Mouse (Mus musculus) left cerebral cortex, adult 2 months (tissue): ENCODE results near the gene 9930022D16Rik. TPM values are rescaled to one million over a fixed set of nuclear protein-coding genes. Genes with fewer than 3 reads are reported as not detected.

ENCODE experiments used
- DNase-seq, 2 experiments: peaks; one replicate each; pipeline ENCODE4 v3.0.0; 2021 to 2022; ENCODE audit warnings: low spot score in 2 of 2, mixed read lengths in 1 of 2; ENCODE audit errors: extremely low spot score in 1 of 2
- H3K27ac ChIP-seq: fragments of 200-600 bp; 2 replicates; pipeline ENCODE4 v1.8.1; 2022
- H3K4me3 ChIP-seq: fragments of 200-600 bp; 2 replicates; pipeline ENCODE4 v1.8.1; 2022
- CTCF ChIP-seq: fragments of 200-600 bp; IDR thresholded peaks from 2 replicates; pipeline ENCODE4 v1.8.1; 2022; ENCODE audit warnings: antibody characterized with exemption, mild to moderate bottlenecking, moderate library complexity
- intact Hi-C: fragments of 180-260 bp; cut with DNase I; formaldehyde crosslinking; loops from one replicate; pipeline ENCODE4 v1.15.1; 2025
- total RNA-seq, 2 experiments: library from RNA; stranded (reverse); gene quantifications; 2 replicates each; pipeline ENCODE4 v1.2.3; 2021

9930022D16Rik gene
- total RNA-seq, 2 experiments from 2014 or later: not detected

DNA sequence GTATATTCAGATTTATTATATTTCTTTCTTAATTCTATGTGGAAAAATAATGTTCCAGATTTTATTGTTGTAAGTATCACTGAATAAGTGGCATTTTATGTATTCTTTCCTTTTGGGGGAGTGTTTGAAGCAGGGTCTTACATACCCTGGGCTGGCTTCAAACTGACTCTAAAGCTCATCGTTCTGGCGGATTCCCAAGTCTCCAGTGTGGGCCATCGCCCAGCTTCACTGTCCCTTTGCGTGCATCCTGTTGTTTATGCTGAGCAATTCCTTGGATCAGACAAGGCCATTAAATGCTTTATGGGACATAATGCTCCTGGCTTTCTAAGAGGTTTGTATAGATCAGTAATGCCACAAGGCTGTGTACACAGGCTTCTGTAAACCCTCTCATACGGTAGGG, 24.7 kb upstream of the 9930022D16Rik start:
- TF ChIP-seq CTCF: no peak

DNA sequence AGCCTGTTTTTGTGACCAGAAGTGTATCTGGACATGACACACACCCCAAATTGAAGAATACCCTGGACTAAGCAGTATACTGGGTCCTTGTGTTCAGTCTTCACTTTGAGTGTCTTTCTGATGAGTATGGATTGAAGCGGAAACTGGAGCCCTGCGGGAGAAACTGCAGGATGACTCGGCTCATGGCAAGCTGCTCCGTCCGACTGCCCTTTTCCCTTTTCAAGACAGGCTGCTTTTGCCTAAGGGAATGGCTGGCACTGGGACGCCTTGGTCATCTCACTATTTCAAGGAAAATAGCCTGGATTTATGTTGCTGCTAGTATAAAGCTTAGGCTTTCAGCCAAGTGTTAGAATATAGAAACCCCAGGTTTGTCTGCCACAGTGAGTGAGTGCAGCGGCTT, 22.5 kb upstream of the 9930022D16Rik start:
- intact Hi-C loops: no loop called here
- no peak for DNase-seq
- no peak overlapping the region for H3K27ac ChIP-seq
- no peak overlapping the region for H3K4me3 ChIP-seq
- TF ChIP-seq CTCF: no peak

More for the DNA sequence above, 24.7 kb upstream of the 9930022D16Rik start:
- Histone ChIP-seq H3K27ac (no peak overlapping the region), H3K4me3 (no peak overlapping the region)
- intact Hi-C loops: no loop called here
- DNase-seq: no peak

DNA sequence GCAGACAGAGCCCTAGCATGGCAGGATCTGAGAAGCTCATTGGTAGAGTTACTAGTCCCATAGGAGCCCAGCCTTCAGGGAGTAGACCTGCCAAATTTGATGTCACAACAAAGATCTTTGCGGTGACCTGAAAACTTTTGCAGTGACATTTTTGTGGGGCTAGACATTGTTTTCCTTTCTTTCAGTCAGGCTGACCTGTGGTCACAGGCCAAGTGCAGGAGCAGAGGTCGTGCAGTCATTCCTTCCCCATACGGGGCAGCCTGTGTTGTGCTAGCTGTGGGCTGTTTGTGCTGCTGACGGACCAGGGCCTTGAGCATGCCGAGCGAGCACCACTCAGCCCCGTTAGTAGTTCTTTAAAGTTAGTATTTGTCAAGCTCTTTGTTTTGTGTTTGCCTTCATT, 22.0 kb upstream of the 9930022D16Rik start:
- Histone ChIP-seq H3K4me3 (no peak overlapping the region), H3K27ac (no peak overlapping the region)
- intact Hi-C loops: no loop called here
- no peak for DNase-seq
- no peak for TF ChIP-seq CTCF

DNA sequence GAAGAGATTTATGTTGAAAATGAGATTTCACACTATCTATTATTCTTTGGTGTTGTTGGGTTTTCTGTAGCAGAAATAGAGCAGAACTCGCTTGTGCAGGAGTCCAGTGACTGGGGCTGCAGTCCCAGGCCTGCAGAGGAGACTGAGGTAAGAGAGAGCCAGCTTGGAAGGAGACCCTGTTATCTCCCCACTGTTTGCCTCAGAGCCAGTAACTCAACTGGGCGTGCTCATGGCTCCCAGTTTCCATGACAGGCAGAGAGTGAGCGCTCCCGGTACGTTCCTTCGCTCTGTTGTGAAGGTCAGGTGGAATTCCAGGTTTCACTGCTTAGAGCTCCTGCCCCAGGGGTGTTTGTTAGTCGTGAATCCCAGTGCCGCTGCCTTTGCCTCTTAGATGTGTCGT, 21.1 kb upstream of the 9930022D16Rik start:
- Histone ChIP-seq H3K4me3 (no peak overlapping the region), H3K27ac (peak overlapping the region; percentile 24; the same call in 1 of the 2 replicates)
- intact Hi-C loops: no loop called here
- DNase-seq: no peak
- TF ChIP-seq CTCF: no peak

GRCm38 (mm10) chr11:109394758-109395157, 19.0 kb upstream of the 9930022D16Rik start:
- intact Hi-C loops: no loop called here
- H3K27ac ChIP-seq: no peak overlapping the region
- no peak for TF ChIP-seq CTCF
- DNase-seq: no peak
- no peak overlapping the region for H3K4me3 ChIP-seq

- no peak overlapping the region for H3K27ac ChIP-seq
- no peak overlapping the region for H3K4me3 ChIP-seq
- no peak for TF ChIP-seq CTCF
- DNase-seq: no peak
- intact Hi-C loops: no loop called here
These were observed 18.4 kb upstream of the 9930022D16Rik start for GRCm38 (mm10) chr11:109395291-109395690.

GRCm38 (mm10) chr11:109406431-109406830, 7.3 kb upstream of the 9930022D16Rik start:
- intact Hi-C loops: no loop called here
- no peak overlapping the region for H3K27ac ChIP-seq
- DNase-seq: no peak
- TF ChIP-seq CTCF: no peak
- H3K4me3 ChIP-seq: no peak overlapping the region

- DNase-seq: no peak
- TF ChIP-seq CTCF: no peak
- Histone ChIP-seq H3K27ac (no peak overlapping the region), H3K4me3 (no peak overlapping the region)
- intact Hi-C loops: no loop called here
These were observed 3.3 kb upstream of the 9930022D16Rik start for GRCm38 (mm10) chr11:109410197-109410980.

GRCm38 (mm10) chr11:109414802-109415201, 1.1 kb downstream of the 9930022D16Rik start:
- H3K4me3 ChIP-seq: no peak overlapping the region
- H3K27ac ChIP-seq: no peak overlapping the region
- intact Hi-C loops: no loop called here
- no peak for TF ChIP-seq CTCF
- DNase-seq: no peak

DNA sequence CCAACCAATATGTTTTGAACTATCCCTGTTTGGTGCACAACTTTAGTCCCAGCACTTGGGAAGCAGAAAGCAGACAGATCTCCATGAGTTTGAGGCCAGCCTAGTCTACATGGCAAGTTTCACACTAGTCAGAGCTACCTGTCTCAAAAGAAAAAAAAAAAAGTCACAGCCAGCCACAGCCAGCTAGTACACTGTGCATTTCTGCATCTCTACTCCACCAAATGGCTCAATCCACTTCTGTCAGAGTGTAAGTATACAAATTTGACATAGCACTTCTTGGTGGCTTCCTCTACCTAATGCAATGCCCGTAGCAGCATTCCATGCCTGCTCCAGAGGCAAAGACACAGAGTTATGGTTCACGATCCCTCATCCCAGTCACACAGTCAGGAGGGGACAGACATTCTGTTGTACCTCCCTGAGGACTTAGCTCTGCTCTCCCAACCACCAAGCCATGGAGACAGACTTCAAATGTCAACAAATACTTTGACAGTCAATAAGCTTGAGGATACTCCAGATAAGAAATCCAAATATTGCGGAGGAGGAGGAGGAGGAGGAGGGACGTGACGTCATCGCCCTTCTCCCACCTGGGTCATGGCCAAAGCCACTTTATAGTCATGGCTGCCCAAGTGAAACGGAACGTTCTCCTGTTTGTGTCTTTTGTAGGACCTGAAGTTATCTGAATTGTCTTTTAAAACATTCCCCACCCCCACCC, 3.1 kb downstream of the 9930022D16Rik start:
- intact Hi-C loops: no loop called here
- TF ChIP-seq CTCF: no peak
- no peak overlapping the region for H3K4me3 ChIP-seq
- DNase-seq: no peak
- no peak overlapping the region for H3K27ac ChIP-seq

GRCm38 (mm10) chr11:109417472-109418040, 3.8 kb downstream of the 9930022D16Rik start:
- no peak overlapping the region for H3K27ac ChIP-seq
- TF ChIP-seq CTCF: no peak
- no peak for DNase-seq
- H3K4me3 ChIP-seq: no peak overlapping the region
- intact Hi-C loops: no loop called here

DNA sequence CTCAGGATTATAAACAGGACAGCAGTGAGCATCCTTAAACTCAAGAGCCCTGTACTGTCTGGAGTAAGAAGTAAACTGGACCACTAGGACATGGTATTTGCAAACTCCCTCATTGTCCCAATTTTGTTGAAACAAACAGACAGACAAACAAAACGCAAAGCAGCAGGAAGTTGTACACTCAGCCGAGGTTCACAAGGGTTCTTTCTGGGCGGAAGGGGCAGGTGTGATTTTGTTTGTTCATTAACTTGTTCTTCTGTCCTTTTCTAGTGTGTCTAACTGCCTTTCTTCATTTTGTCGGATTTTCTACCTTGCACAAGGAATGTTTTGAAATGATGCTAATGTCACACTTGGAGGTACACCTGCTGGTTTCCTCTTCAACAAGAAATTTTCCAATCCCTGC, 5.7 kb downstream of the 9930022D16Rik start:
- TF ChIP-seq CTCF: no peak
- Histone ChIP-seq H3K4me3 (no peak overlapping the region), H3K27ac (no peak overlapping the region)
- no peak for DNase-seq
- intact Hi-C loops: no loop called here
